Mouse (Mus musculus): ENCODE measurements around the gene Ttbk2.

DNA sequence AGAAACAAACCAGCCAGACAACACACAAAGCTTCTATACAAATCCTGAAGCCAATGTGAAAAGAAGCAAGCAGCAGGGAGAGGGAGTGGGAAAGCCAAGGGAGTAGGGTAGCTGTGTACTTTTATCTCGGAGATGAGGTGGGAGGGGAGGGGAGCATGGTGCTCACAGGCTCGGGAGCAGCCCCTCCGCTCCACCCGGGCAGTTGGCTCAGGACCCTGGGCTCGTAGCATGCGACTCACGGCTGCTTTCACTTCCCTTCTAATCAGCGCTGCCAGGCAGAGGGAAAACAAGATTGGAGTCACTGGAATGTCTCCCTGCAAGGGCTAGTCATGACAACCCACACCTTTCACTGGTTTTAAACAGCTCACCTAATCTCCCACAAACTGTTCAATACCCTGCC, 127.9 kb downstream of the Ttbk2 start:
- TF ChIP-seq POLR2A (IDR thresholded peaks at IDR 0.05; ENCODE audit: extremely low read depth, insufficient read depth, low read length): no peak
- TF ChIP-seq CTCF (IDR thresholded peaks at IDR 0.05; ENCODE audit: extremely low read depth, insufficient read depth, low read length): no peak

Data from cortical plate, adult 2 months (tissue).